Mouse (Mus musculus) ES-E14 (cell line): ENCODE data around the gene Urb2.

ENCODE experiments used
- HCFC1 ChIP-seq: IDR thresholded peaks from 2 replicates; pipeline ENCODE4 v1.6.1; 2012; ENCODE audit warnings: low read length, inconsistent platforms, borderline replicate concordance; ENCODE audit not compliant: insufficient read depth
- MAFK ChIP-seq: IDR thresholded peaks from 2 replicates; pipeline ENCODE4 v1.6.1; 2014; ENCODE audit warnings: mild to moderate bottlenecking, low read depth, low read length, inconsistent platforms; ENCODE audit not compliant: insufficient read depth
- ZNF384 ChIP-seq: IDR thresholded peaks from 2 replicates; pipeline ENCODE4 v1.6.1; 2012; ENCODE audit warnings: low read depth, low read length, inconsistent platforms

DNA sequence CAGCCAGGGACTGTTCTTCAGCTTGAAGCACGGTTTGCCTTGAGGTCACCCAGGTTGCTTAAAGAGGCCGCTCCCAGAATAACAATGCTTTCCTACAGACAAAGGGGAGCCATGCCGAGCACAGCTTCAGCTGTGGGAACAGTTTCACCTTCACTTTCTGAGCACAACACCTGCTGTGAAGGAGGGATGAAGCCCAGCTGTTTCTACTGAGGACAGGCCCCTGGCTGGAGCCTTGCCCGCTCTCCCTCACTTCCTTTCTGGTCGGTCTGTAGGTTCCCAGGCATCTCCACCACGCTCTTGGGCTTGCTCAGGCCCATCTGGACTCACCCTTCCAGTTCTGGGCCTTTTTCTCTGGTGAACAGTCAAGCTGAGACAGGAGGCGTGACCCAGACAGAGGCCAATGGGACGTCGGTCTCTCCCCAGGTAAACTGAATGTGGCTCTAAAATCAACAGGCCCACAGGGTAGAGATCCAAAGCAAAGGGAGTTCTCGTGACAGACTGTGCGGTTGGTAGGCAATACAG, 66.8 kb downstream of the Urb2 start:
- no peak for TF ChIP-seq ZNF384
- no peak for TF ChIP-seq HCFC1
- TF ChIP-seq MAFK: 0 out of 2 replicates have a peak, but pooled peaks have one; percentile 17
